ENCODE assay signal across 38 mouse cellular contexts in the genomic region with DNA sequence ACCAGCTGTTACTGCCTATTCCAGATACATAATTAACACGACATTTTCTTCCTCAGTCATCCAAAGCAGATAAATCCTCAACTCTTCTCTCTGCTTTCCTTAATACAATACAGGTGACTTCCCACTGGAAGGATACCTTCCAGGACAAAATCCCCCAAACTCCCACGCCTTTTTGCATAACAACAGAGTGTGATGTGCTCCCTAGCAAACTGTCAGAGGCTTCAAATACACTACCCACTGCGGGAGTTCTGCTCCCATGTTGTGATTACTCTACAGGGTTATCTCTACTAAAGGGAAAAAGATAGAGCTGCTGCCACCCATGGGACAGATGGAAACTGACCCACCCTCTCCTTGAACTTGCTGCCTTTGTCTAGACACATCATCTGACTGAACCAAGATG. TPM values are rescaled to one million over a fixed set of nuclear protein-coding genes. Genes with fewer than 3 reads are reported as not detected.
"Had no signal": no experiment of that assay in that cellular context is flagged by ENCODE, and none has a peak within 500 bp of the region (broad histone marks: within the 10 kb centered on the region; RNA-seq: fewer than 3 reads in every experiment).

No protein-coding gene starts in this region.

- H3K9me3 ChIP-seq: heart, embryonic 12.5 days; heart, embryonic 13.5 days; heart, embryonic 15.5 days; hindbrain, embryonic 10.5 days; hindbrain, embryonic 12.5 days; hindbrain, embryonic 13.5 days; hindbrain, embryonic 15.5 days; intestine, embryonic 15.5 days; kidney, embryonic 15.5 days had no signal

- DNase-seq: heart, postnatal 10 days; heart, postnatal 14 days; heart, postnatal 36 days; heart, postnatal 4 days; kidney, adult 11 months; kidney, adult 18-20 months; kidney, adult 2 months; kidney, adult 8-10 months; kidney, adult 9 months; kidney, postnatal 10 days; kidney, postnatal 14 days; kidney, postnatal 25 days; kidney, postnatal 36 days; kidney, postnatal 4 days; layer of hippocampus, postnatal 36 days had no signal

- H3K27ac ChIP-seq: heart, embryonic 13.5 days; heart, embryonic 15.5 days; hindbrain, embryonic 10.5 days; hindbrain, embryonic 12.5 days; hindbrain, embryonic 13.5 days; hindbrain, embryonic 14.5 days; hindbrain, embryonic 15.5 days; hindbrain, postnatal 0 days; intestine, embryonic 15.5 days; kidney, embryonic 15.5 days; kidney, postnatal 0 days; layer of hippocampus, adult 2 months; left cerebral cortex, adult 2 months had no signal

- H3K4me3 ChIP-seq: heart, embryonic 12.5 days; heart, embryonic 13.5 days; heart, embryonic 15.5 days; hindbrain, embryonic 10.5 days; hindbrain, embryonic 12.5 days; hindbrain, embryonic 13.5 days; hindbrain, embryonic 15.5 days; intestine, embryonic 15.5 days; kidney, embryonic 15.5 days; layer of hippocampus, adult 2 months; left cerebral cortex, adult 2 months had no signal

- H3K36me3 ChIP-seq: heart, embryonic 12.5 days; heart, embryonic 13.5 days; heart, embryonic 15.5 days; hindbrain, embryonic 10.5 days; hindbrain, embryonic 12.5 days; hindbrain, embryonic 13.5 days; hindbrain, embryonic 15.5 days; intestine, embryonic 15.5 days; kidney, embryonic 15.5 days had no signal

- H3K9ac ChIP-seq: heart, embryonic 12.5 days; heart, embryonic 13.5 days; heart, embryonic 15.5 days; hindbrain, embryonic 12.5 days; hindbrain, embryonic 13.5 days; hindbrain, embryonic 14.5 days; hindbrain, embryonic 15.5 days; intestine, embryonic 15.5 days; kidney, embryonic 15.5 days had no signal

- H3K4me1 ChIP-seq: heart, embryonic 12.5 days; heart, embryonic 13.5 days; heart, embryonic 15.5 days; hindbrain, embryonic 10.5 days; hindbrain, embryonic 12.5 days; hindbrain, embryonic 13.5 days; hindbrain, embryonic 15.5 days; intestine, embryonic 15.5 days; kidney, embryonic 15.5 days had no signal

RNA-seq across cellular contexts. Expression of a gene that starts 6.6 kb away (rescaled TPM):
- total RNA-seq: heart, postnatal 10 days; heart, postnatal 14 days; heart, postnatal 25 days; heart, postnatal 36 days; heart, postnatal 4 days; hematopoietic stem cell, adult 5-6 weeks; hindbrain, postnatal 0 days; layer of hippocampus, adult 18-20 months; layer of hippocampus, adult 2 months; layer of hippocampus, adult 8-10 months; layer of hippocampus, postnatal 10 days; layer of hippocampus, postnatal 14 days; layer of hippocampus, postnatal 25 days; layer of hippocampus, postnatal 36 days; left cerebral cortex, adult 18-20 months; left cerebral cortex, adult 2 months; left cerebral cortex, adult 8-10 months had no signal

RNA-seq across cellular contexts. Expression of a gene that starts 51.9 kb away (rescaled TPM):
- total RNA-seq: heart, postnatal 10 days; heart, postnatal 14 days; heart, postnatal 25 days; heart, postnatal 36 days; heart, postnatal 4 days; hematopoietic stem cell, adult 5-6 weeks; hindbrain, postnatal 0 days; layer of hippocampus, adult 18-20 months; layer of hippocampus, adult 2 months; layer of hippocampus, adult 8-10 months; layer of hippocampus, postnatal 10 days; layer of hippocampus, postnatal 14 days; layer of hippocampus, postnatal 25 days; layer of hippocampus, postnatal 36 days; left cerebral cortex, adult 18-20 months; left cerebral cortex, adult 2 months; left cerebral cortex, adult 8-10 months had no signal

RNA-seq across cellular contexts. Expression of a gene that starts 53.4 kb away (rescaled TPM):
- total RNA-seq: heart, postnatal 10 days; heart, postnatal 14 days; heart, postnatal 25 days; heart, postnatal 36 days; heart, postnatal 4 days; hematopoietic stem cell, adult 5-6 weeks; hindbrain, postnatal 0 days; layer of hippocampus, adult 18-20 months; layer of hippocampus, adult 2 months; layer of hippocampus, adult 8-10 months; layer of hippocampus, postnatal 10 days; layer of hippocampus, postnatal 14 days; layer of hippocampus, postnatal 25 days; layer of hippocampus, postnatal 36 days; left cerebral cortex, adult 18-20 months; left cerebral cortex, adult 2 months; left cerebral cortex, adult 8-10 months had no signal
